Mouse (Mus musculus): ENCODE data around the gene Senp5. TPM values are rescaled to one million over a fixed set of nuclear protein-coding genes. Genes with fewer than 3 reads are reported as not detected.

The Senp5 gene
- total and polyA plus RNA-seq, 2 experiments from 2014 or later: 6.1 to 16.6 TPM

DNA sequence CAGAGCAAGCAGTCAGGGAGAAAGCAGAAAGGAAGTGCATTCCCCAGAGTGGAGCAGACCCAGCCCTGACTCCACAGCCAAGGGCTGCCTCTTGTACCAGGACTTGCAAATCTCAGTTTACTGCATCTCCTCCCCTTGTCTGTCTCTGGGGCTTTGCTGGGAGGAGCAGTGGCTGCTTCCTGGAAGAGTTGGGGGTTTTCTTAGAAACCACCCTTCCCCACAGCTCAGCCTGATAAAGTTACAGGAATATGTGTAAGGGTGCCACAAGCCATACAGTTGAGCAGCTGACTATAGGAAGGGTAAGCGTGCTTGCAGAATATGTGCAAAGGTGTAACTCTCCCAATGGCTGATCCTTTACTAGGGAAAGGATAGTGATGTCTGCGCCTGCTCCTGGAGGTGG, 62.5 kb downstream of the Senp5 start:
- ATAC-seq (ENCODE audit: insufficient read depth, low read depth) (no peak), DNase-seq (ENCODE audit: low spot score) (no peak)
- H3K9ac ChIP-seq (replicated peaks; ENCODE audit: low read depth, low read length): no peak overlapping the region
- no peaks in the 10 kb centered on the region for H3K36me3 ChIP-seq (replicated peaks; ENCODE audit: control insufficient read depth, insufficient read depth, low read length)
- peaks cover 2% of the 10 kb centered on the region; the same call in 1 of the 2 replicates for H3K27me3 ChIP-seq (ENCODE audit: control insufficient read depth, insufficient read depth, low read length)
- H3K27ac ChIP-seq (ENCODE audit: low read depth): no peak overlapping the region
- no peaks in the 10 kb centered on the region for H3K9me3 ChIP-seq (replicated peaks; ENCODE audit: control insufficient read depth, low read length)
- H3K4me3 ChIP-seq (ENCODE audit: low read depth, low read length): no peak overlapping the region
- TF ChIP-seq EP300 (IDR thresholded peaks at IDR 0.05; ENCODE audit: low read depth) (no peak), CTCF (IDR thresholded peaks at IDR 0.05; ENCODE audit: low read depth) (no peak)
- peaks cover 9% of the 10 kb centered on the region; the same call in 1 of the 2 replicates for H3K4me1 ChIP-seq (ENCODE audit: control insufficient read depth, insufficient read depth)
- 68% methylated on average over 2 of the region's 2 CpGs for WGBS
- H3K4me2 ChIP-seq (ENCODE audit: low read depth, low read length): no peak overlapping the region

DNA sequence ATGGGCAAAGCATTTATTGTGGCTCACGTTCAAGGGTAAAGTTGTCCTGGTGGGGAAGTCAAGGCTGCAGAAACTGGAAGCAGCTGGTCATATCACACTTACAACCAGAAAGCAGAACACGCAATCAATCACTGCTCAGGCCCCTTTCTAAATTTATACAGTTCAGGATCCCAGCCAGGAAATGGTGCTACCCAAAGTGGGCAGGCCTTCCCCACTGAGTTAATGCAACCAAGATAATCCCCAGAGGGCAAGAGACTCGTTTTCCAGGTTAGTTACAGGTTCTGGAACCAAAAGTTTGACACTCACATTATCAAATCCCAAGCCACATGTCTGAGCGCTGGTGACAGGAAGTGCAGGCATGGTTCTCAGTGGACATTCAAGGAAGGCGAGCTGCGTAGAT, 64.2 kb downstream of the Senp5 start:
- Histone ChIP-seq H3K4me2 (ENCODE audit: low read depth, low read length) (no peak overlapping the region), H3K27me3 (ENCODE audit: control insufficient read depth, insufficient read depth, low read length) (peaks cover 19% of the 10 kb centered on the region), H3K4me3 (ENCODE audit: low read depth, low read length) (no peak overlapping the region), H3K36me3 (replicated peaks; ENCODE audit: control insufficient read depth, insufficient read depth, low read length) (no peaks in the 10 kb centered on the region), H3K9ac (replicated peaks; ENCODE audit: low read depth, low read length) (no peak overlapping the region), H3K4me1 (ENCODE audit: control insufficient read depth, insufficient read depth) (peaks cover 18% of the 10 kb centered on the region), H3K27ac (ENCODE audit: low read depth) (no peak overlapping the region), H3K9me3 (replicated peaks; ENCODE audit: control insufficient read depth, low read length) (no peaks in the 10 kb centered on the region)
- TF ChIP-seq EP300 (IDR thresholded peaks at IDR 0.05; ENCODE audit: low read depth): no peak
- TF ChIP-seq CTCF (IDR thresholded peaks at IDR 0.05; ENCODE audit: low read depth): no peak
- 42% methylated on average over 6 of the region's 6 CpGs for WGBS
- no peak for ATAC-seq (ENCODE audit: insufficient read depth, low read depth)
- peak; percentile 6 for DNase-seq (ENCODE audit: low spot score)

DNA sequence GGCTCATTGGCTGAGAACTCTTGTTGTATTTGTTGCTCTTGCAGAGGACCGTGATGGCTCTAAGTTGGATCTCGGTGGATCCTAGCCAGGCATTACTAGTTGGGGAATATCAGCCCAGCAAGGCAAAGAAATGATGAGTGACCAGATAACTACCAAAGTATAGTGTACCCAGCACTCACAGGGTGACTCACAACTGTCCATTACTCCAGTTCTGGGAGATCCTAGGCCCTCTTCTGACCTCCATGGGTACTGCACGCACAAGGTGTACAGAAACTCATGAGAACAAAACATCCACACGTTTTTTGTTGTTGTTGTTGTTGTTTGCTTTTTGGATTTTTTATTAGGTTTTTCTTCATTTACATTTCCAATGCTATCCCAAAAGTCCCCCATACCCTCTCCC, 66.5 kb downstream of the Senp5 start:
- Histone ChIP-seq H3K36me3 (replicated peaks; ENCODE audit: control insufficient read depth, insufficient read depth, low read length) (no peaks in the 10 kb centered on the region), H3K4me3 (ENCODE audit: low read depth, low read length) (no peak overlapping the region), H3K4me1 (ENCODE audit: control insufficient read depth, insufficient read depth) (peaks cover 27% of the 10 kb centered on the region), H3K27me3 (ENCODE audit: control insufficient read depth, insufficient read depth, low read length) (peaks cover 19% of the 10 kb centered on the region), H3K9ac (replicated peaks; ENCODE audit: low read depth, low read length) (no peak overlapping the region), H3K9me3 (replicated peaks; ENCODE audit: control insufficient read depth, low read length) (no peaks in the 10 kb centered on the region), H3K4me2 (ENCODE audit: low read depth, low read length) (no peak overlapping the region), H3K27ac (ENCODE audit: low read depth) (no peak overlapping the region)
- no peak for TF ChIP-seq EP300 (IDR thresholded peaks at IDR 0.05; ENCODE audit: low read depth)
- TF ChIP-seq CTCF (IDR thresholded peaks at IDR 0.05; ENCODE audit: low read depth): no peak
- ATAC-seq (ENCODE audit: insufficient read depth, low read depth) (no peak), DNase-seq (ENCODE audit: low spot score) (no peak)
- WGBS: 88% methylated on average over 4 of the region's 4 CpGs

DNA sequence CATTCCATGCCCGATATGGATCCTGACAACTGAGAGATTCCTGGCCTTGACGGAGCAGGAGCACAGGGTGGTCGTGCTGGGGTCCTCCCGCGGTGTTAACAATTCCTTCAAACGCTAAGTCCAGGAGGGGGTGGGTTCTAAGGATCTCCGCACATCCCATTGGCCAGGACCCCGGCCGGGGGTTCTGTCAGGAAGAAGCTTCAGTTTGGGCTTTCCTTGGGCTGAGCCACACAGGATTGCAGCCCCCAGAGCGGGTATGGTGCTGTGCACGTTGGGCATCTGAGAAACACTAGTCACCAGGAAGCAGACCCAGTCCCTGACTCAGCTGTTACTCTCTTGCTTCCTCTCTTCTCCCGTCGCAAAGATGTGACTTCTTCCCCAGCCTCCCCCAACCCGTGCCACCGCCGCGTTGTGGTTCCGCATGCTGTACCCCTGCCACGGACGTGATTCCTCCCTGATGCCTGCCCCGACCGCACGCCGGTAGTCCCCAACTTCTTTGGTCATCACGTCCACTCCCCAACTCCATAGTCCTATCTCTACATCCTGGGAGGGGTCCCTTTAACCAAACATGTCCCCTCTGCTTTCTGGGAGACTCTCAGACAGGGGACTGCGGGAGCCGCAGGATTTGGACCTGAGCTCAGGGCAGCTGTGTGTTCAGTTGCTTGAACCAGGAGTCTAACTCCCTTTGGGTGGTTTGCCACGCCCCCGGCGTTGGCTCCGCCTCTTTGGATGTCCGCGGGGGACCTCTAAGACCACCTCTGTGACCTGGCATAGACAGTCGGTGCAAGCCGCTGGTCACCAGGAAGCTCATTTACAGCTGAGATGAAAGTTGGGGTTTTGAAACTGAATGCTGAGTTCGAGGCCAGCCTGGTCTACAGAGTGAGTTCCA, 67.8 kb downstream of the Senp5 start:
- H3K4me3 ChIP-seq (ENCODE audit: low read depth, low read length): peak overlapping the region; percentile 35
- 5% methylated on average over 36 of the region's 36 CpGs for WGBS
- H3K36me3 ChIP-seq (replicated peaks; ENCODE audit: control insufficient read depth, insufficient read depth, low read length): no peaks in the 10 kb centered on the region
- H3K9ac ChIP-seq (replicated peaks; ENCODE audit: low read depth, low read length): peak overlapping the region; percentile 30
- DNase-seq (ENCODE audit: low spot score): no peak
- H3K27ac ChIP-seq (ENCODE audit: low read depth): no peak overlapping the region
- no peaks in the 10 kb centered on the region for H3K9me3 ChIP-seq (replicated peaks; ENCODE audit: control insufficient read depth, low read length)
- ATAC-seq (ENCODE audit: insufficient read depth, low read depth): no peak
- TF ChIP-seq EP300 (IDR thresholded peaks at IDR 0.05; ENCODE audit: low read depth) (no peak), CTCF (IDR thresholded peaks at IDR 0.05; ENCODE audit: low read depth) (no peak)
- peaks cover 27% of the 10 kb centered on the region for H3K4me1 ChIP-seq (ENCODE audit: control insufficient read depth, insufficient read depth)
- peaks cover 19% of the 10 kb centered on the region for H3K27me3 ChIP-seq (ENCODE audit: control insufficient read depth, insufficient read depth, low read length)
- H3K4me2 ChIP-seq (ENCODE audit: low read depth, low read length): peak overlapping the region; percentile 62

DNA sequence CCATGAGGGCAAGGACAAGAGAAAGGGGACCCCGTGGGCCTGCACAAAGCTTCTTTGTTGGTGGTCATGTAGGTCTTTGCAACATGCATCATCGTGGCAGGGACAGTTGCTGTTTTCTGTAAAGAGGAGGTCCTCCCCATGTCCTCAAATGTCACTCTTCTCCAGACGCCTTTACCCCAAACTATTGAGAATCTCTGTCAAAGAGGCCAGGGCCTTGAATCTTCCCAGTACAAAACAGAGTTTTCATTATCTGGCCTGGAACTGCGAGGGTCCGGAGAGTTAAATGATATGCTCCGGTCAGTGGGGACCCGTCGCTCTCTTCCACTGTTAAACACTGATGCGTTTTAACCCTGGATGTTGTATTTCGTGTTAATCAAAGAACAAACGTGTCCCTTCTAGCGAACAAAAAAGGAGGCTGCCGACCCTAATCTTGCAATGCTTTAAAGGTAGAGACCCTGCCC, 68.5 kb downstream of the Senp5 start:
- Histone ChIP-seq H3K4me2 (ENCODE audit: low read depth, low read length) (peak overlapping the region; percentile 89), H3K9ac (replicated peaks; ENCODE audit: low read depth, low read length) (no peak overlapping the region), H3K27ac (ENCODE audit: low read depth) (no peak overlapping the region), H3K27me3 (ENCODE audit: control insufficient read depth, insufficient read depth, low read length) (peaks cover 19% of the 10 kb centered on the region), H3K4me1 (ENCODE audit: control insufficient read depth, insufficient read depth) (peaks cover 27% of the 10 kb centered on the region), H3K9me3 (replicated peaks; ENCODE audit: control insufficient read depth, low read length) (no peaks in the 10 kb centered on the region), H3K4me3 (ENCODE audit: low read depth, low read length) (peak overlapping the region; percentile 57), H3K36me3 (replicated peaks; ENCODE audit: control insufficient read depth, insufficient read depth, low read length) (no peaks in the 10 kb centered on the region)
- TF ChIP-seq EP300 (IDR thresholded peaks at IDR 0.05; ENCODE audit: low read depth) (no peak), CTCF (IDR thresholded peaks at IDR 0.05; ENCODE audit: low read depth) (no peak)
- ATAC-seq (ENCODE audit: insufficient read depth, low read depth) (no peak), DNase-seq (ENCODE audit: low spot score) (no peak)
- WGBS: 43% methylated on average over 13 of the region's 13 CpGs
